Mouse (Mus musculus) megakaryocyte, embryonic 14.5 days (primary cell): ENCODE results near the gene Vps39.

Experiments used
- FLI1 ChIP-seq: IDR thresholded peaks from 2 replicates; pipeline ENCODE4 v1.6.1; 2012; ENCODE audit warnings: low read length, inconsistent platforms, mixed read lengths
- GATA1 ChIP-seq: IDR thresholded peaks from 3 replicates; pipeline ENCODE4 v1.6.1; 2012; ENCODE audit warnings: mixed read lengths, low read length, inconsistent platforms, borderline replicate concordance

GRCm38 (mm10) chr2:120392406-120392805 lies 39.5 kb upstream of the Vps39 start:
- TF ChIP-seq GATA1 (no peak), FLI1 (no peak)
